Mouse (Mus musculus): ENCODE results near the gene Aqp7.
"Not testable (repeated sequence)": the region's sequence is repeated elsewhere in the genome, so short reads cannot be mapped to it uniquely, and the experiment has no call there.

Gene Aqp7

DNA sequence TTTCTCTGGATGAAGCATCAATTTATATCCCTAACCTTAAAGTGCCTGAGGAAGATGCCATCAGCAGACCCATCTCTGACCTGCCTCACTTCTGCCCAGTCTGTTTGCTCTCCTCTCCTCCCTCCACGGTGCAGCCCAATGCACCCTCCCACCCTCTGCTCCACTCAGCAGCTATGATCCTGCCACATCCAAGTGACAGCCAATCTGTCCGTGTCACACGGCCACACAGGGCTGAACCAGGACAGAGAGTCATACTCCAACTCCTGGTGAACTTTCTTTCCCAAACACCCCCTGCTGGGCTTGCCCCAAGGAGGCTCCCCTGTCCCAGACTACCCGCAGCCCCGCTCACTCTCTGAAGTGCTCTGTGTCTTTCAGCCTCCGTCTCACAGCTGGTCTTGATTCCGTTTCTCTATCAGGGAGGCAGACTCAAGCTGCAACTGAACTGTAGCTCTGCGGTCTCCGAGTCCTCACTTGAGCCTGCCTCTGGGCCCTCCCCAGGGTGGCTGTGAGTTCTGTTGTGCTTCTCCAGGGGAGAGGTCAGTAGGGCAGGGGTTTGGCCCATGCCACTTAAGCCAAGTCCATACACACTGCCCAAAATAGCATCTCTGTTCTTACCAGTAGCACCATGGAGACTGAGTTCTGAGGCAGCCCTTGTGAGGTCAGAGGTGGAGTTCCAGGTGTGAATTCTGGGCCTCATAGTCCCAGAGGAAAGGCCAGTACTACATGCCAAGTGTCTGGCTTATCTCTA, at the start of gene Aqp7:
Aqp7 (minus strand) TSS at position 616 of the 748 bp plus-strand sequence.
- no peak for DNase-seq

DNA sequence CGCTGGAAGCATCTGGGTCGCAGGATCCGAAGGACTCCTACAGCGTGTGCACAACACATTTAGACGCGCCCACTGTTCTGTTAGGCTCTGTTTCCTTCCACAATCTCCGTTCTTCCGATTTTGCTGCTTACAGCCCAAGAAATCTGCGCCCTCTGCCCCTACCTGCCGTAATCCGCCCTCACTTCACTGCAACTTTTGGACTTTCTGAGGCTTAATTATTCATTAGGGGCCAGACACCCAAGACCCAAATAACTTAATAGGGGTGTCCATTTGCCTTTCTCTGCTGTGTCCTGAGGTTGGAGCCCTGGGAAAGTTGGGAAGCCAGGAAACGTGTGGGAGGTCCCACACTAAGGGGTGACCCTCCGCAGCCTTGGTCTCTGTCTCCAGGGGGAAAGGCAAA, 49.4 kb upstream of the Aqp7 start:
- DNase-seq: no peak

DNA sequence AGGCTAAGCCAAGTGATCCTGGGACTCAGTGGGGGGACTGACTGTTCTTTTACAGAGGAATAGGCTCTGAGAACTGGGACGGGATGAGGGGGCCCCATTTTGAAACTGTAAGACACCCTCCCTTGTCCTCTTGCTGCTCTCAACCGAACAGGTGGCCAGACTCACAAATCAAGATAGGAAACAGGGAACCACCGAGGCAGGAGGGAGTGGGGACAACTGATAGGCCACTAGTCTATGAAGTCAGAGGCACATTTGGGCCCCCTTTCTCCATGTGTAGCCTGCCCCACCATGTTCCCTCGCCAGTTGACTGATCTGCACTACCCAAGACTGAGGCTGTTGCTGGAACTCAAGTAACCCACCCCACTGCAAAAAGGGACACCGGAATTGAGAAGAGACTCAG, 48.9 kb upstream of the Aqp7 start:
- peak; percentile 14 for DNase-seq

DNA sequence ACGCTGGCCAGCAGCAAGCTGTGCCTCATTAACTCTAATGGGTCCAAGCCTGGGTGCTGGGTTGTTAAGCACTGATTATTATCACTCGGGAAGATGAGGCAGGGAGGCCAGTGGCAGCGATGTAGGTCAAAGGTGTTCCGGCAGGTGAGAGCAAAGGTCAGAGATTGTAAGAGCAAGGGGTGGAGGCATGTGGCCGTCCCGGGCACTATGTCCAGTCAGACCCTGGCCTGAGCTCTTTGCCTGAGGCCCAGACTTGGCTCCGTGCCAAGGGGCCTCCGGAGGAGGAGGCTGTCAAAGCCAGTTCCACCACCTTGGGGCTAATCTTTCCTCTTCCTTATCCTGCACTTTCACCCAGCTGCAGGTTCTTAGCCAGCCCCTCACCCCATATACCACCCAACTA, 48.2 kb upstream of the Aqp7 start:
- DNase-seq: no peak

DNA sequence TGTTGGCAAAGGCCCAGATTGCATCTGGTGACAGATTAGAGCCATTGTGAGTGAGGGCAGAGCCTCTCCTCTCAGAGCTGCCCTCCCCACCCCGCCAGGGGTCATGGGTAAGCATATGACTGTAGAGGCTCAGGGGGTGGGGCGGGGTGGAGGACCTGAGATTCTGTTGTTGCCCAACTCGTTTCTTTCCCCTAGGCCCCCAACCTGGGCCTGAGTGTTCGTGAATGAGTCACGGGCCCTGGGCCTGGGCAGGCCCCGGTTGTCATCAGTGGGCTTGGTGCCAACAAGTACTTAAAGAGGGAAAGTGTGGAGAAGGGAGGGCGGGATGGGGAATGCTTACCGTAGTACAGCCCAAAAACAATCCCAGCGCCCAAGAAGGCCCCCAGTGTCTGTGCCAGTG, 46.4 kb upstream of the Aqp7 start:
- no peak for DNase-seq

DNA sequence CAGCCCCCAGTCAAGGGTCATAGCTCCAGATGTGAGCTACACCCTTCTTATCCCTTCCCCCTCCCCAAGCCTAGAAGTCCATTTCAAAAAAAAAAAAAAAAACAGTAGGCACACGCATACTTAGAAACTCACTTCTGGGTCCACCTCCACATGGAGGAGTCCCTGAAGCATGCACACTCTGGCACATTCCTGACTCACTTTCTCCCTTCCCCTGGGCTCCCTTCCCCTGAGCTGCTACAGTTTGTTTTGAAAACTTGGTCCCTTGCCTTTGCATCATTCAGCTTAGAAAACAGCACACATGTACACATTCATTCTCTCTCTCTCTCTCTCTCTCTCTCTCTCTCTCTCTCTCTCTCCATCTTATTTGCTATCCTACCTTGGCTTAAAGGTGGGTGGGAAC, 45.0 kb upstream of the Aqp7 start:
- no peak for DNase-seq

DNA sequence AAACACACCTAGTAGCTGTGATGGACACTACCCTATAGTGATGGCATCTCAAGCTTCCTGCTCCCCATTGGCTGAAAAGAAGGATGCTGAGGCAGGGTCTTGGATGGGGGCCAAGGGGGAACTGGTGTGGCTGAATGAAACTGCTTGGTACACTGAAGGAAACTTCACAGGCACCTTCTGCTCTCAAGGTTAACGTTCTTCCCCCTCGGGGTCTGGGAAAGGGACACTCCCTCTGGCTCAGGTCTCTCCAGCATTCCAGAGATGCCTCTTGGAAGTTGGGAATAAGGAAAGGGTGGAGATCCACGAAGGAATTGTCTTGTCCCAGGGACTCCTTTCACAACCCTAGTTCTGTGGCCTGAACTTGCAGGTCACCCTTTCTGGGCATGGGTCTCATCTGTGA, 43.5 kb upstream of the Aqp7 start:
- no peak for DNase-seq

DNA sequence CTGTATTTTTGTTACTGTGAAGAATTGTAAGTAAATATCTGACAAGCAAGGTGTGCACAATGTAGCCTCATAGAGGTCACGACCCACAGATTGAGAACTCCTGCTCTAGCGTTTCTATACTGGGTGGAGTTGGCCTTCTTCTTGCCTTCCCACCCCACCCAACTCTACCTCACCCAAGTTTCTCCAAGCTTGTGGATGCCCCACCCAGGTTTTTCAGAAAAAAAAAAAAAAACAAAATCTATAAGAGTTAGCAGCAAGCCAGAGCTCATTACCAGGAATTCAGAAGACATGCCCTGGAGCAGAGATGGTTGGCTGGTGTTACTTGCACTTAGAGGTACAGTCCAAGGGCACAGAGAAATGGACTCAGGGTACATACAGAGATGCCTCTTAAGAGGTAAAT, 41.8 kb upstream of the Aqp7 start:
- no peak for DNase-seq

DNA sequence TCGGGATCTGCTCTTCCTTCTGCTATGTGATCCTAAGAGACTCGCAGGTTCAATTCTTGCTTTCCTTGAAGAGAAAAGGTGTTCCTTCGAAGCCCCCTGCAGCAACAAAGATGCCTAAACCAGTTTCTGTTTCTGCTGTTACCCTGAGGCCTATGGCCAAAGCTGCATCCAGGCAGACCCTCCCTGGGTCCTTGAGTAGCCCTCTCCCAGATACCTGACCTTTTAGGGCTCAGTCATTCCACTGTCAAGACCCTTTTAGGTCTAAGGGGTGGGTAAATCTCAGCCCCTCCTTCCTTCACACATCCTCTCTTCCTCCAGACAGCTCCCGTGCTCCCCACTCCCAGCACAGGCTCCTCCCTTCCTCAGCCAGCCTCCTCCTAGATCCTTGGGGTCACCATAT, 41.2 kb upstream of the Aqp7 start:
- DNase-seq: no peak

DNA sequence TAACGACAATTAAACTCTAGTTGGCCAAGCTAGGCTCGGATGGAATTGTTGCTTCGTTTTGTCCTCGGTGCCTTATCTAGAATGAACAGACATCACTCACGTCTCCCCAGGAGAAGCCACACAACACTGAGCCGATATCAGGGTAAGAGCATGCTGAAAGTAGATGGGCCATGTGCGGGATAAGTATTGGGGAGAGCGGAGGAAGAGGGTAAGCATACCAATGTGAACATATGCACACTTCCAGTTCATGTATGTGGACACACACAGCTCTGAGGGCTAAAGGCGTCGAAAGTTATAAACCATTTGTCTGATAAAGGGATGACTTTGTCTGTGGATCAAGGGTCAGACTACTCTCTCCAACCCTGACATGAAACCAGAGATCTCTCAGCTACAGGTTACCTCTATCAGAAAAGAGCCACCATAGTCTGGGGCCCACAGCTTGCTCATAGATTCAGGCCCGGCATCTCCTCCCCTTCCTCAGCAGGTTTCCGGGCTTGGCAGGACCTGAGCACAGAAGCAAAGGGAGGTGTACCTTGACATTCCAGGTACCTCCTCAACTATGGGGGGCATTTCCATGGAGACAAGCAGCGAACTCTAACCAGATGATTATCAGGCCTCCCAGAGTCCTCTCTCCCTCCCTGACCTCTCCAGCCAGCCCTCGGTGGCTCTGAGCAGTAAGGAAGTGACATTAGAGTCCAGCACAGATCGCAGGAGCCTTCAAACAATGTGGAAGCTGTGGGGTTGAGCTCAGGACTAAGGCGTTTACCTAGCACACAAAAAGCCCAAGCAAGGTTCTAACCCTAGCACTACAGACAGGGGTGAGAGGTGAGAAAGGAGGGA, 39.7 kb upstream of the Aqp7 start:
- no peak for DNase-seq

DNA sequence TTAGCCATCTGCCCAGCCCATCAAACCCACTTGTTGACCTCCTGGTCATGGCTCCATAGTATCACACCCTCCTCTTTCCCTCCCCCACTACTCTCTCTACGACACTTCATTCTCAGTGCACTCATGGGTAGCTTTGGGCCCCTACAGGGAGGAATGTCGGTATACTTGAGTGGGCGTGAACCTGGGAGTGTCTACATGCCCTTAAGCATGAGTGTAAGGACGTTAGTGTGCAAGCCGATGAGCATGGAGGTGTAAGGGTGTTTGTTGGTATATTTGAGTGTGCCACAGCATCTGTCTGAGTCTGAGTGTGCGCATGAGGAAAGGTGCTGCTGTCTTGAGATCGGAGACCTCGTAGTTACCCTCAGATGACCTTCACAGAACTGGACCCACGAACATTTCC, 39.0 kb upstream of the Aqp7 start:
- no peak for DNase-seq

DNA sequence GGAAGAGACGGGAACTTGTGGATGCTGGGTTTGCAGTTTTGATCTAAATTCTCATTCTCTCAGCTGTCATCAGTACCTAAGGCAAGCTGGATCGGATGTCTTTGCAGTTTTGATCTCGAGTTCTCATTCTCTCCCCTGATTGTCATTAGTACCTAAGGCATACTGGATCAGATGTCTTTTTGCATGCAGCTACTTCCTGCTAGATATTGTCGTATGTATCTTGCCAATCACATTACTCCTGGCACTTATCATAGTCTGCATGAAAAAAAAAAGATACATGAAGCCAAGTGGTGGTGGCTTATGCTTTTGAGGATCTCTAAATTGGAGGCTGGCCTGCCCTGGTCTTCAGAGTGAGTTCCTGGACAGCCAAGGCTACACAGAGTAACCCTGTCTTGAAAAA, 36.9 kb upstream of the Aqp7 start:
- DNase-seq: no peak

DNA sequence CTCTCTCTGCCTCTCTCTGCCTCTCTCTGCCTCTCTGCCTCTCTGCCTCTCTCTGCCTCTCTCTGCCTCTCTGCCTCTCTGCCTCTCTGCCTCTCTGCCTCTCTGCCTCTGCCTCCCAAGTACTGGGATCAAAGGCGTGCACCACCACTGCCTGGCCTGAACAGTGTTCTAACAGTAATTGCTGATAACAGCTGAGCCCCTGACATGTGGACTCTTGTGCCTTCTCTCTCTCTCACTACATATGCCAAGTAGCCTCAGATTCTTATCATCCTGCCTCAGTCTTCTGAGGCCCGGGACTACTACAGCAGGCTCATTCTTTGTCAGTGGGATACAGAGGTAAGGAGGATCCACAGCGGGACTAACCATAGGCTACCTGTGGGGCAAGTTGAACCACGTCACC, 34.9 kb upstream of the Aqp7 start:
- DNase-seq: not testable (repeated sequence)

DNA sequence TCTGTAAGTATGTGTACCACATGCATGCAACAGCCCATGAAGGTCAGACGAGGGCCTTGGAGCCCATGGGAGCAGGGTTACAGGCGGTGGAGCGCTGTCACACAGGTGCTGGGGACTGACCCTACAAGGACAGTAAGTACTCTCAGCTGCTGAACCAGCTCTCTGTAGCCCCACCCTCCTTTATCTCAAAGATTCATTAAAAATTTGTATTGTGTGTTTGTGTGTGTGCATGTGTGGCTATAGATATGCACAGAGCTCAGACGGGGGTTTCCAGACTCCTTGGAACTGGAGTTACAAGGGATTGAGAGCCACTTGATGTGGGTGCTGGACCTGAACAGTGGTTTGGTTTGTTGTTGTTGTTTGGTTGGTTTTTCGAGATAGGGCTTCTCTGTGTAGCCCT, 33.8 kb upstream of the Aqp7 start:
- DNase-seq: no peak

DNA sequence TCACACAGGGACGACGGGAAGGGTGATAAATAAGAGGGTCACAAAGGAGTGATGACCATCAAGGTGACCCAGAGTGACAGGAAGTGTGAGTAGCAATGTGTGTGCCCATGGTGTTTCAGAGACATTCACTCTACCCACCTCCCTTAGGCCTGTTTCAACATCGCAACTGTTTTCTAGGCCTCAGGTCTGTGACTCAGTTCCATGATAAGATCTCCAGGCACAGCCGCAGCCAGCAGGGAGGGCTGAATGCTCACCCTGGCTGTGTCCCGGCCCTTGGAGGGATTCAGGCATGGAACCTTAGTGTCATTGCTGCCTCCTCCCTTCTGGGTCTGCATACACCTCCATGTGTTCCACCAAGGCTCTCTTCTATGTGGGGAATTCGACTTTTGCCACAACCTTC, 30.8 kb upstream of the Aqp7 start:
- DNase-seq: no peak

DNA sequence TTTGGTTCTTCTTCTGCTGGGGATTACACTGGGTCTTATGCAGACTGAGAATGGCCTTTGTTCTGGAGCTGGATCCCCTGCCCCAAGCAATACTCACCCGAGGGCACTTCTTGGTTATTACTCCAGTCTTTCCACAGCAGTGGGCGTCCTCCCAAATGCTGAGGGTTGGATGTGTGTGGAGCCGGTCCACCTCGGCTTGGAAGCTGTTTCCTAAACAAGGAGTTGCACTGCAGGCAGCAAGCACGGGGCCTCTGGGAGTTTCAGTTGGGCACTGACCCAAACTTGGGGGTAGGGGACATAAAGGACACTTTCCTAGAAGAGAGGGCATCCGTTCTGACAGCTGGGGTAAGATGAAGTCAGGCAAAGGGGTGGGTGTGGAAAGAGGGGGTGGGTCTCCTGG, 26.5 kb upstream of the Aqp7 start:
- no peak for DNase-seq

DNA sequence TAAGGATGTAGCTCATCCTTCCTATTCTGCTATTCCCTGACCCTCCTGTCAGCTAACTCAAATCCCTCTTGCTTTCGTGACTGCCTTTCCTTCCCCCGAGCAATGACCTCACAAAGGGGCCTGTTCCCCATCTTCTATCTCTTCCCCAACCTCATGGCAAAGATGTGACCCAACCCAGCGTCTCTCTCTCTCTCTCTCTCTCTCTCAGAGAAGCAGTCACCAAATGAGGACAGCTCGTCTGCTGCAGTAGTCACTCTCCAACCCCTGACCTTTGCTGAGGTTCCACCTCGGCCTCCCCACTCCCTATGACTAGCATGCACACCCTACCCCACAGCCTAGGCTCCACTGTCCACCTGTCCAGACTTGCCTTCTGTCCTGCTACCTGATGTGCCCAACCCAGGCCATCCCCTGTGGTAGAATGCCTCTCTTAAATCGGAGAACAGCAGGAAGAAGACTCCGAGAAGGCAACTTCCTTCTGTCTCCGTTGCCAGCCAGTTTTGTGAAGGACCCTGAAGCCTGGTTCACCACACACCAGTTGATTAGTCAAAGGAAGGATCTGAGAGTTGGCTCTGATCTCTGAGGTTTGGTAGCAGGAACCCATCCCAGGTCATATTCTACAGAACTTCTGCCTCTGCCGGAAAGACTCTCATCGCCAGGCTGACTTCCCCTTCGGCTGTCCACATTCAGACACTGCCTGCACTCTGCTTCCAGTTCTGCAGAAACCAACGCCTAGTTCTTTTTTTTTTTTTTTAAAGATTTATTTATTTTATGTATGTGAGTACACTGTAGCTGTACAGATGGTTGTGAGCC, 25.3 kb upstream of the Aqp7 start:
- no peak for DNase-seq

DNA sequence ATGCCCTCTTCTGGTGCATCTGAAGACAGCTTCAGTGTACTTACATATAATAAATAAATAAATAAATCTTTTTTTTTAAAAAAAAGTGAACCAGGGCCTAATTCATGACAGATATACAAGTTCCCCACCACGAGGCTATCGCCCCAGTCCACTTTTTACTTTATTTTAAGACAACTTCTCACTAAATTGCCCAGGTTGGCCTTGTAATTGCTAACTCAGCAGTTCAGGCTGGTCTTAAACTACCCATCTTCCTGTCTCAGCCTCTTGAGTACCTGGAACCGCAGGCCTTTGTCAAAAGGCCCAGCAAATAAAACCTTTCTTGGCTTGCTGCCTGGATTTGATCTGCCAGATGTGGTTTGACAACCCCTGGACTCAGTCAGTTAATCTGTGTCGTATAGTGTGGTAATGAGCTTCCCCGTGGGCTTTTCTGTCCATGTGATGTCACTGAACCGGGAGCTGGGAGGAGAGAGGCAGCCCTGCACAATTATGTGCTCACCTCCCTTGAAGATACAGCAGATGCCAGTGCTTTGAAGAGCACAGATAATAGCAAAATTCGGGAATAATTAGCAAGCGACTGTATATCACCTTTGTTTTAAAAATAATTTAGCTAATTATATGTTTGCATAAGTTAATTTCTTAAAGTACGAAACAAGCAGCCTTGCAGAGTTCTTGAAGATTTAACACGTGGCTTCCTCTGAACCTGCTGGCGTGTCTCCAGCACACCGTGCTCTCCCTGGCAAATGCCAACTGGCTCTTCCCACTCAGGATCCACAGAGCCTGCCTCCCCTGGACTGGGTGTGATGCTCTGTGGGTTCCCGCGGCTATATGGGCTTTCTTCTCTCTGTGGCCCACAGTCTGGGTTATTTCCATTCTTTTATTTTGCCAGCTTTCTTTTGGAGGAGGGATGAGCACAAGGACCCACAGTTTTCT, 23.8 kb upstream of the Aqp7 start:
- DNase-seq: no peak

DNA sequence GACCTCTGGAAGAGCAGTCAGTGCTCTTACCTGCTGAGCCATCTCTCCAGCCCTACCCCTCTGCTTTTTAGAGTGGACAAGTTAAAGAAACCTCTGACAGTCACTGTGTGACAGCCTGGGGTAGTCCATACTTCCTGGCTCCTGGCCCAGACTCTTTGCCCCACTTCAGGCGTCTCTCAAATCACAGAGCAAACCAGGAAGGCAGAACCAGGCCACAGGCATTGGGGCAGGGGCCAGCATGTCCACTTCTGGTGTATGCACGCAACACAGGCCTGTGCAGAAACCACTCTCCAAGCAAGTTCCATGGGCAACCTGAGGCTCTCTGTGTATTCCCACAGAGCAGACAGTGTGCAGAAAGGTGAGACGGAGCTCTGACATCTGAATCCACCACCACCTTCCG, 17.3 kb upstream of the Aqp7 start:
- DNase-seq: no peak

DNA sequence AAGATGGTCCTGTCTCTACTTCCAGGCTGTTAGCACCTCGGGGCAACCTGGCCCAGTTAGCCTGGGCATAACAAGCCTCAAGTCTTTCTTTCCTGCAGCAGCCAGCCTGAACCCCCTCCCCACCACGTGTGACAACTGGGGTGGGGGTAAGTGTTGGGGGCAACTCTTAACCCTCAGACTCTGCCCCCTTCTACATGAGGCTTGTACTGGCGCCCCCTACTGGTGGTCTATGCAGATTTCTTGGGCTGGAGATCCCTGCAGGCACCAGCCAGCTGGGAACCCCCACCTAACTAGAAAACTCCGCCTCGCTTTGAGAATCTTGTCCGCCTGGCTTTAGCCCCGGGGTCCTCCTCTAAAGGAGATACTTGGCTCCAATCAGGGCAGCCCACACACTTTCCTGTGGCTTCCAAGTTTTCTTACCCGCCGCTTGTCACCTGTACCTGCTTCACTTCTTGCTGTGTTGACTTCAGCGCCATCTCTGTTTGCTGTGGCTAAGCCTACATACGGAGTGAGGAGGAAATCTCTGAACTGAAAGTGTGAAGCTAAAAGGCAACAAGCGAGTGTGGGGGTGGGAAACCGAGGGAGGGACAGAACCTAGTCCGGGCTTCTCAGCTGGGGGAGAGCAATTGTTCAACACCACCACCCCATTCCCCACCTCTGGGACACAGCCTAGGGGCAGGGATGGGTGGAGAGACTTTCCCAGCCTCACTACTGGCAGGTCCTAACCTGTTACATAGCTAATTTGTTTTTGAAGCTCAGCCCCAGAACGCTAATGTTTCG, 16.1 kb upstream of the Aqp7 start:
- peak; percentile 44 for DNase-seq

DNA sequence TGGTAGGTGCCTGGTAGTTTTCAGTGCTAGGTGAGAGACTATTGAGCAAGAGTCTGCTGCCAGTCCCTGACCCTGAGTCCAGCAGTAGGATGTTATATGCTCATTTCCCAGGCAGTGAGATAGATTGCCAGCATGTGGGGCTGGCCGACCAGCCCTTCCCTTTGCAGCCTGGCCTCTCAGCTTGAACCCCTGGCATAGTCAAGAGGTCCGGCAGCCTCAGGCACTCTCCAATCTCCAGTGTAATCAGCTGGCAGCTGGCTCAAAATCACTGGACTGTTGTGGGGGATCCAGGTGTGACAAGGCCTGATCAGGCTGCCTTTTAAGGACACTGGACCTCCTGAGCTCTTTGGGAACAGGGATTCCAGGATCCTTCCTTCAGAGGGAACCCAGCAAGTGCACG, 15.4 kb upstream of the Aqp7 start:
- no peak for DNase-seq

DNA sequence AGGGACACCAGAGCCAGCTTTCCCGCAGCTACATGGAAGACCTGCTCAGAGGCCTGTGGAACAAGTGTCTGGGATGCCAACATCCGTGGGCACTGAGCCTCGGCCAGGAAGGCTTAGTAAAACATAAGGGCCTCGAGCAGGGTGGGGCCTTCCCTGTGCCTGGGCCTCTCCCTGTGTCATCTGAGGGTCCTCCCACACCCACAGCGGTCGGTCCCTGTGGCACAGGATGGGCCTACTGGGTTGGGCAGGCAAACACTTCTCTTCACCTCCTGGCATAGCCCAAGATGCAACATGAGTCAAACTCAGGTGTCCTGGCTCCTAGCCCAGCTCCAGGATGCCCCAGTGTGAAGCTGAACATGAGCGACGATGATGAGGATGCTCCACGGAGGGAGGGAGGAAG, 9.4 kb upstream of the Aqp7 start:
- DNase-seq: no peak
